Mouse (Mus musculus) adrenal gland, postnatal 36 days (tissue): ENCODE results near the gene Dok4. TPM values are rescaled to one million over a fixed set of nuclear protein-coding genes. Genes with fewer than 3 reads are reported as not detected.
"Not testable (repeated sequence)": the region's sequence is repeated elsewhere in the genome, so short reads cannot be mapped to it uniquely, and the experiment has no call there.

Experiments used
- DNase-seq, 2 experiments: peaks; one replicate each; pipeline ENCODE4 v3.0.0; 2021; ENCODE audit warnings: mixed read lengths in 1 of 2
- total RNA-seq, 2 experiments: library from RNA; stranded (reverse); gene quantifications; 2 replicates each; pipeline ENCODE4 v1.2.3; 2021

Gene Dok4
- total RNA-seq, 2 experiments from 2014 or later: 10.5 to 10.9 TPM

DNA sequence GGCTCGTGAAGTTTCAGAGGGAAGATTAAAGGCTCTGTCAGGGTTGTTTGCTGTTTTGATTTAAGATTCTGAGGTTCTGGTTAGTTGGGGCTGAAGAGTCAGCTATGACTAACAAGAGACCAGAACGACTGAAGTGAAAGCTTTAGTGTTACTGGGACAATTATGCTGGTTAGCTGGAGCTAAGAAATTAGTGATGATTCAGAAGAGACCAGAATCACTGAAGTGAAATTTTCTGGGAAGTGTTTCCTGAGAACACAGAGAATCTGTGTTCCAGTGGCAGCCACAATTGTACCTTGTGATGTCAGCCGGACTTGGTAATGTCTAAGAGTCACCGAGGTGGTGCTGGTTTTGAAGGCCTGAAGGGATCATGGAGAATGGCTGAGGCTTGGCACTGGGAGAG lies 4.6 kb upstream of the Dok4 start:
- DNase-seq: no peak

DNA sequence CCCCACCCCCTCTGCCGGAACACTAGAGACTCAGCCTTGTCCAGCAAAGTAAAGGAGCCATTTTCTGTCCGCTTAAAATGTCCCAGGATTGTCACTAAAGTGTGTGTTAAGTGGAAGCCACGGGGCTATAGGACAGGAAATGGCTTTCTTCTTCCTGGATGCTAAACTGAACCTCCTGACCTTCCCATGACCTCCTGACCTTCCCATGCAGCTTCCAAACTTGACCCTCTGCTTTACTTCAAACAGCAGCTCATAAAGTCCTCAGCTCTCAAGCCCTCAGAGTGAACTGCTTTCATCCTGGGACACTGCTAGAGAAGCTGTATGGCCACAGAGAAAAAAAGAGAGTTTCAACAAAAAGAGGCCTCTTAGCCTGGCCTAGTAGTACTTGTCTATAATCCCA lies 690 bp upstream of the Dok4 start:
- DNase-seq: no peak

DNA sequence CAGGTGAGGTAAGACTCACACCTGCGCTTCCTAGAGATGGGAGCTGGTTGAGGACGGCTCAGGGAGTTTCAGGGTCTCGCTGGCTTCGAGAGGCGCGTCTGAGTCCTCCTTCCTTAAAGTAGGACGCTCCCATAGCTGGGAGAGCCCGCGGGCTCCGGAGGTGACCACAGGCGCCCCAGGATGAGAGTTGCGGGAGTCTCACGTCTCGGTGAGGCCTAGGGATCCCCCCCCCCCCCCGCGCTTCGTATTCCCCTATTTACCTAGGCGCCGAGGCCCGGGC lies 319 bp downstream of the Dok4 start:
- DNase-seq: no peak

DNA sequence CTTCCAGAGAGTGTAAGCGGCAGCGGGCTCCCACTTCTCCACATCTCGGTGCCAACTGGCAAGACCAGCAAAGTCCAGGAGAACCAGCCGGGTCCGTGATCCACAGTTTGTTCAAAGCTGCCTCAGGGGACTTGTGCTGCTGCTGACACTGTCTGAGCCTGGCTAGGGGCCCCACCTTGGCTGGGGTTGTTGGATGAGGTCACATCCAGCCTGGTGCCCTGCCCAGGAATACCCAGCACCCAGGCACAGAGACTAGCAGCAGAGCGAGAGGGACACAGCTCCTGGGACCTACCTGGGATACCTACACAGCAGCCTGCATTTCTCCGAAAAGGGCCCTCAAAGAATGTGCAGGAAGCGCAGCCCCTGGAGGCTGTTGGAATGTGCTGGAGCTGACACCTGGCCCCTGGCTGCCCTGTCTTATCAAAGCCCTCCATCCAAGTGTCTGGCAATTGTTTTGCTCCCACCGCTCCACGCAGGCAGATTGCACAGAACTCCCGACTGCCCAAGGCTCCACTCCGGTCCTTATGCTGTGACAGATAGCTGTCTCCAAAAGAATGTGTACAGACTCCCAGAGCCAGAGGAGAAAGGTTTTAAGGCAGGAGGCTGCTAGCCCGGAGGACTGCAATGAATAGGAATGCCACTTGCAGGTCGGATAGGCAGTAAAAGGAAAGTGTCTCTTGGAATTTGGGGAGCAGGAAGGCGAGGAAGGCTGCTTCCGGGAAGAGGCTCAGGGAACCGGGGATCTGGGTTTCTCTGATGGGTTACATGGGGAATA lies 847 bp downstream of the Dok4 start:
- no peak for DNase-seq

DNA sequence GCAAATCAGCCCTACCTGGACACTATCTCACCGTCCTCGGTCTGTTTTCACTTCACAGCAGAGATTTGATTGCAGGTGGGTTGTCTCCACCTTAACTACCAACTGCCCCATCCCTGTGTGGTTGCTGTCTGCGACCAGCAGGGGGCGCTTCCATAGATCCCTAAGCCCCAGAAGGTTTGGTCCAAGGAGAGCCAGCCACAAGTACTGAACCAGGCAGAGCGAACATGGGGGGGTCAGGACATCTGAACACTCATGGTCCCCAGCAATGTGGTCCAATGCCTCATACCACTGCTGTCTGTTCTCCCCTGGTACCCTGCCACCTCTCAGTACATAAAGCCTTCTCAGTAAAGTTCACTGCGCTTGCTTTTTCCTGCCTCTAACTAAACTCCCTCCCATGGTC lies 1.8 kb downstream of the Dok4 start:
- DNase-seq: peak; percentile 78 to 83

DNA sequence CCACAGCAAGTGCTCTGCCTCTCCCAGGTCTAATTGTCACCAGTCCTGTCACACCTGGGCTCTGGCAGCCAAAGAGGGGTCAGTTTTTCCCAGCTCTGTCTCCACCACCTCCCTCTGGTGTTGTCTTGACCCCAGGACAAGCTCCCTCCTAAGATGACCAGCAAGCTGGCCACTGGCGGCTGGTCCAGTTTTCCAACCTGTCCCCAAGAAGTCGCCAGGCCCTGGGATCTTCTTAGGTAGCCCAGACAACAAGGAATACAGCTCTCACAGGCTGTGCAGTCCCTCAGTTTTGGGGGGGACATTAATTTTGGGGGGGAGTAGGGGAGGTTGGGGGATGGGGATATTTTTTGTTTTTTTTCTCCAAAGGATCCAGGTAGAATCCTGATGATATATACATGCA lies 3.6 kb downstream of the Dok4 start:
- no peak for DNase-seq

DNA sequence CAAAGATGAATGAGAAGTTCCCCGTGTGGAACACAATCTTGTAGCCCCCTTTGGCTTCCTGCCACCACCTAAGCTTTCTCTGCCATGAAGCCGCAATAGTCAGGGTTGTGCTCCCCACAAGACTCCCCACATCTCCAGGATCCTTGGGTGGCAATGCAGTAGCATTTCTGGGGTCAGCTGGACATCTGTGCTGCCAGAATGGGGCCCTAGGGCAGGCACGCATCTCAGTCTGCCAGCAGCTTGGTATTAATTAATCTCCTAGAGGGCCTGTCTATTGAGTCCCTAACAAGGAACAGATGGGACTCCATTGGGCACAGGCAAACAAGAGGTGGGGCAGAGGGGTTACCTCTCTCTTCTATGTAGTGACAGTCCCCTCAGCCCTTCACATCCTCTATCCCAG lies 4.0 kb downstream of the Dok4 start:
- no peak for DNase-seq

DNA sequence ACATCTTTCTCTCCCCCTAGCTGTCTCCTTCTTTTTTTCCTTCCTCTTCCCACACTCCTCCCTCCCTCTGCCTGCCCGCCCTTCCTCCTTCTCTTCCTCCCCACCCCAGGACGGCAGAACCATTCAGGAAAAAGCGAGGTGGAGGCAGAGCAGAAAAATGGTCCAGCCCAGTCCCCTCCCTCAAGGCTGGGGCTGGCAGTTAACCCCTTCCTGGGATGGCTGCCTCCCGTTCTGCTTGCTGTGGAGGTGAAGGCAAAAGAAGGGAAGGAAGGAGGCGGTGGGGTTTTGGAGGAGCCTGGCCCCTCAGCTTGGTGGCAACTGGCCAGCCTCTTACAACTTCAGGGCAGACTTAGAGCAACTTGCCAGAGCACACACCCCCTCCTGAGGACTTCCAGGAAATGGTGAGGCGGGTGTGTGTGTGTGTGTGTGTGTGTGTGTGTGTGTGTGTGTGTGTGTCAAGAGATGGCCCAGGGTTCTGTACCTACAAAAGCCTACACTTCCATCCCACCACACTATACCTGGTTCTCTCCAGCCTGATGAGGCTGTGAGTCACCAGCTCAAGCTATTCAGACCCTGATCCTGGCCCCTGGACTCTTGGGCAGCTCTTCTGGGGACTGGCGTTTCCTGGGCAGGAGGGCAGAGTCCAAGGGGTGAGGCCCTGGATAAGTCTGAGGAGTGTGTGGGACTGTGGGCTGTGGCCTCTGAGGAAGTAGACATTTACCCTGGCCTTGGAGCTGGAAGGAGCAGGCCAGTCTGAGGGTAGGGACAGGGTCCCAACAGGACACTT lies 4.8 kb downstream of the Dok4 start:
- DNase-seq: peak; percentile 57 to 67

DNA sequence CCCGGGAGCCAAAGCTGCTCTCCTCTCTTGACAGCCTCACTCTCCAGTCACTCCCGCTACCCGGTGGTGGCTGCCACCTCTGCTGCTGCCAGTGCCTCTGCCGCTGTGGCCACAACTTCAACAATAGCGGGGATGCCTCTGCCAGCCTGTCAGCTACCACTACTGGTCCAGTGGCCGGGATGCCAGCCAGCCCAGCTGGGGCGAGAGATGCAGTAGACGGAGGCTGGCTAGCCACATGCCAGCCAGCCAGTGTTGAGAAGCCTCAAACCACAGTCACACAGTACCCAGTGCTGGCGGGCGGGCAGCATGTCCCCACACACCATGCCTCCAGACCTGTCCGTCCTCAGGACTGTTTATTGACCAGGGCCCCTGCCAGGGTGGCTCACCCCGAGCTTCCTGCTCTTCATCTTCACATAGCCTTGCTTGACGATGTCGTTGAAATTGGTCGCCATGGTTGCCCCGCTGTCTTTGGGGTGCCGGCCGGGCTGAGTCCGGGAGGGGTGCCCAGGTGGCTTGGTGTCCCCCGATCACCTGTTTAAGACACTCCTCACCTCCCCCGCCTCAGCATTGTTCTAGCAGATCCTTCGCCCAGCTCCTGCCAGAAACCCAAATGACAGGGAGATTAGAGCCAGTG lies 5.5 kb downstream of the Dok4 start:
- no peak for DNase-seq

DNA sequence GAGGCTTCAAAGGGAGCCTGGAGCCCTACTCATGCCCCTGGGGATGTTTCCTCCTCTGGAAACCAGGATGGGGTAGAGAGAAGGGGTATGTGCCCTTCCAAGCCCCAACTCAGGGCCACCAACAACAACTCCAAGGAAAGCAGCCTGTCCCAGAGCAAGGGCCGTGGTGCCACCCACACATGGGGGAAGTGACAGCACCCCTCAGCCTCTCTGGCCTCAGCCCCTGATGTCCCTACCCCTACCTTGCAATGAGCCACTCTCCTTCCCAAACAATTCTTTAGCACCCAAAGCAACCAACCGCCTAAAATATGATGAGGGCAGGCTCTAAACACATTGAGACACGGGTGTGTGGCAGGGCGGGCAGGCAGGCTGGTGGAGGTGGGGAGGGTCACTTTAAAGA lies 6.1 kb downstream of the Dok4 start:
- DNase-seq: no peak

DNA sequence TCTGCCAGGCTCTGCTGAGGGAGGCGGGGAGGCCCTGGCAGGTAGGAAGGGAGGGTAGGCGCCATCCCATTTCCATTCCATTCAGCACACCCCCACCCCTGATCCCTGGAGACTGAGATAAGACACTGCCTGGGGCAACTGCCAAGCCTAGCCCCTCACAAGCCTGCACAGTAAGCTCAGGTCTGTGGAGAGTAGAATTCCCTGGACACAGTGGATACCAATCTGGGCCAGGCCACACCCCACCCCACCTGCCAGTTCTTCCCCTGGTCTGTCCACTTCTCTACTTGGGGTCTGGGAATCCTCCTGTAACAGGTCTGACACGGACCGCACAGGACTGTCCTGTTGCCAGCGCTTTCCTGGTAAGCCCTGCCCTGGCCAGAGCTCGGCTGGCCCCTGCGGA lies 7.0 kb downstream of the Dok4 start:
- no peak for DNase-seq

DNA sequence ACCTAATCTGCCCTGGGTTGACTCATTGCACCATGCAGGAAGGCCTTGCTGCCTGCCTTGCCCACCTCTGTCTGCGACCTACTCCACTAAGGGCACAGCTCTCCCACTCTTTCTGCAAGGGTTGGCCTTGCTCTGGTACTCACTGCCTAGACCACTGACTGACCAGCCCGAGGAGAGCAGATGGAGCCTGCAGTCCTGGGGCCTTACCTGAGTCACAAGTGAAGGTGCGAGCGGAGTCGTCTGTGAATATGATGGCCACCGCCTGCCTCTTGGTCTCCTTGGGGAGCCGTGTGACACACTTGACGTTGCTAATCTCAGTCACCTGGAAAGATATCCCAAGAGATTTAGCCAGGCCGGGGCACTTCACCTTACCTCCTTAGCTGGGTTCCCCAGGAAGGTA lies 9.2 kb downstream of the Dok4 start:
- no peak for DNase-seq

DNA sequence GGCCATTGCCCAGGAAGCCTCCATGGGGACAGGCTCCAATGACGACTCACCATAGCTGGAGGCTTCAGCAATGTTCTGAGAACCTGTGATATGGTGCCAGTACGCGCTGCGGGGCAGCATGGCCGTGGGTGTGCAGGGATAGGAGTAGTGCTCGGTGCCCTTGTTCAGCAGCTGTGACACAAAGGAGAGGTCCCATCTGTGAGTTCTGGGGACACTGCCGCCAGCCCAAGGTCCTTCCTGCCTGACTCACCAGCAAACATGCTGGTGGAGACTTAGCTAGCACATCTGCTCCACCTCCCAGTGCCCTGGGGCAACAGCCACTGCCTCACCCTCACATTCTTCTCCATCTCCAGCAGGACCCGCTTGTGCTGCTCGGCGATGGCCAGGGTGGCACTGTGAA lies 10.8 kb downstream of the Dok4 start:
- peak; percentile 76 to 84 for DNase-seq

DNA sequence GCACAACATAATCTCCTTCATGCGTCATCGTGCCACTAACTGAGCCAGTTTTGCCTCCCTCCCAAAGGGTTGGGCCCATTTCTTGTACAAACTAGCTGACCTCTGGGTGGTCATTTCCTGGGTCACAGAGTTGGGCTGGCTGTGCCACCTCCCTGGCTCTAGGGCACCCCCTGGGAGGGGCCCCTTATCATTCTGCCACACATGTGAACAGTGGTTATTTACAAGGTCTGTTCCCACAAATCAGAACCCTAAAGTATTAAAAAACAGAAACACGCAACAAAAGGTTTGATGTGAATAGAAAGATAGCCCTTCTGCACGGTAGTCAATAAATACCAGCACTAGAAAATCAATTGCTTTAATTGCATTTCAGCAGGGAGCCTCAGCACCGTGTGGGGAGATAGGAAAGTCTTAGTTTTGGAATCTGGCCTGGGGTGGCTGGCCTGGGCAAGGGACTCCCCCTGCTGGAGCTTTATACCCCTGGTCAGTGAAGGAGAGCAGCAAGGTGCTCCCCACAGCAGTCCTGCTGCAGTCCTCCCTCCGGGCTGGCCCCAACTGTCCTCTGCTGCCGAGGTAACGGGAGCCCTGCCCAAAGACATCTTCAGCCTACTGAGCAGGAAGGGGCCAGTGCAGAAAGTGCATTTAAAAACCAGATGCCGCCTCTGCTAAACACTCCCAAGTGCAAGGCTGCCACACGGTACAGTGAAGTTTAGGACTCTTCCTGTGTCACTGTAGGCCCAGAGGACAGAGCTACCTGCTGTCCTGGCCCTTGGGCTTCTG lies 12.0 kb downstream of the Dok4 start:
- no peak for DNase-seq

DNA sequence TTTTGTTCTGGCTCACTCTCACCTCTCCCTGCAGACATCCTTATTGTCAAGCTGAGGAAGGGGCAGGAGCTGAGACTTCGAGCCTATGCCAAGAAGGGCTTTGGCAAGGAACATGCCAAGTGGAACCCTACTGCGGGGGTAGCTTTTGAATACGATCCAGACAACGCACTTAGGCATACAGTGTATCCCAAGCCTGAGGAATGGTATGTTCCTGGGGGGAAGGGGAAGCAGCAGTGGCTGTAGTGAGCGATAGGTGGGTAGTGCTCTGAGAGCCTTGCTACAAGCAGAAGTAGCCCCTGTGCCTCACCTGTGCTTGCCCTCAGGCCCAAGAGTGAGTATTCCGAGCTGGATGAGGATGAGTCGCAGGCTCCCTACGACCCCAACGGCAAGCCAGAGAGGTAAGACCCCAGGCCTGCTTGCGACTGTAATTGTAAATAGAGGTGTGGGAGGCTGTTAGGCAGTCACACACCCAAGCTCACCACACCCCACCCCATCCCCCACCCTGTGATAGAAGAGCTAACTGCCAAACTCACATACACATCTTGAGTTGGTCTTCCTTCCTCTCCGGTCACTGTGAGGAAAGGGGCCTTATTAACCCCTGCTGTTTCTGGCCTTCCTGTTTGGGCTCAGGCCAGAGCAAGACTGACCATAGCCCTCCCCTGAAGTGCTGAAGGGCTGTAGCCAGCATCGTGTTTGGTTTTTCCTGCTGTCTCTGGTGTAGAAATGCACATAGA lies 13.5 kb downstream of the Dok4 start:
- no peak for DNase-seq

DNA sequence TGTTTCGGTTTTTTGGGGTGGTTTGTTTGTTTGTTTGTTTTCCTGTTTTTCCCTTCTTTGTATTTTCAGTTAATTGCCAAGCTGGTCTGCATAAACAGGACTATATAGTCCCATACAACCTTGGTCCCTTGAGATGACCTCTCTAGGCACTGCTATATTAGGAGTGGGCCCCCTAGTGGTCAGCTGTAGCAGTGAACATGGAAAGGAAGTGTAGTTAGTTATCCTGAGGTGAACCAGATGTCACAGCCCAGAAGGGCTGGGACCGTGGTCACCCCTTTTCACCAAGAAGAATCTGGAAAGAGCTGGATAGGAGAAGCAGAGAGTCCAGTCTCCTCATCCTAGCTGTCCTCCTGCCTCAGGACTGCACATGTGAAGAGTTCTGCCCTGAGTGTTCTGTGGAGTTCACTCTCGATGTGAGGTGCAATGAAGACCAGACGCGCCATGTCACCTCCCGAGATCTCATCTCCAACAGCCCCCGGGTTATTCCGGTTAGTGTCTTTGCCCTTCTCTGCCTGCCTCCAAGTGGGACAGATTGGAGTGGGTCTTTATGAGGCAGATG lies 14.7 kb downstream of the Dok4 start:
- DNase-seq: peak; percentile 67 to 84

DNA sequence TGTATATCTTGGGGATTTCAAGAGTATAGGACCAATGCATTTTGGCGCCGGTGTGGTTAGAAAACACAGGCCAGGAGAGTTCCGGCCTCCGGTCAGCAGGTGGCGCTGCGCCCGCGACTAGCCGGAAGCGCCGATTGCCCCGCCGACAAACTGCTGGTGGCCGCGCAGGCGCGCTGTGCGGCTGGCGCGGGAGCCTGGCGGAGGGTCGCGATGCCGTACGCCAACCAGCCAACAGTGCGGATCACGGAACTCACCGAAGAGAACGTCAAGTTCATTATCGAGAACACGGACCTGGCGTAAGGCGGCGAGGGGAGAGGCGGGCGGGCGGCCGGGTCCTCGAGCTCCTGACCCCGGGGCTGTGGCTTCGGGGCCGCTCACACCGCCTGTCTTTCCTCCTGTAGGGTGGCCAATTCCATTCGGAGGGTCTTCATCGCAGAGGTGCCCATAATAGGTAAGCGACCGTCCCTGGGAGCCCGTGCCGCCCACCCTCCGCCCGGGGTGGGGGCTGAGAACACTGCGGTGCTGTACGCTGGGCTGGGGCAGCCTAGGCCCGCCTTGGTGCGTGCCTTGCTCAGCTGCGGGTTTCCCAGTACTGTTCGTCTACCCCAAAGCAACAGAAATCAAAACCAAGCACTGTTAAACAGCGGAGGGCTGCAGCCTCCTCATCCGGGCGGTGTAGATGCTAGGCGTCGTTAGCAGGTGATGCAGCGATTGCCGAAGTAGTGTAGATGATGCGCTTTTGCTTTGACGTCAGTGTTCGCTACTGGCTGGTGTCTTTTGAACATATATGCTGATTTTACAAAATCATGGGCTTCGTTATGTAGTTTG lies 18.6 kb downstream of the Dok4 start, which contains the start of gene Polr2c:
Gene Polr2c, plus strand, starts transcription at position 105 of the 828 bp plus-strand sequence.
- DNase-seq: peak; percentile 92 to 95

DNA sequence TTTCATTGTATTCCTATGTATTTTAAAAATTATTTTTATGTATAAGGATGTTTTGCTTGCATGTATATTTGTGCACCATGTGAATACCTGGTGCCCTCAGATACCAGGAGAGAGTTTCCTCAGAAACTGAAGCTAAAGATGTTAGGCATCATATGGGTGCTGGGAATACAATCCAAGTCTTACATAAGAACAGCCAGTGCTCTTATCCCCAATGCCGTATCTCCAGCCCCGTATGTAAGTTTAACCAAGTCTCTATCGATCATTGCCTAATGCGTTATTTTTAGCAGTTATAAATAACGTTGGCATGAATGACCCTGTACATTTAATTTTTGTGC lies 19.2 kb downstream of the Dok4 start:
- no peak for DNase-seq

DNA sequence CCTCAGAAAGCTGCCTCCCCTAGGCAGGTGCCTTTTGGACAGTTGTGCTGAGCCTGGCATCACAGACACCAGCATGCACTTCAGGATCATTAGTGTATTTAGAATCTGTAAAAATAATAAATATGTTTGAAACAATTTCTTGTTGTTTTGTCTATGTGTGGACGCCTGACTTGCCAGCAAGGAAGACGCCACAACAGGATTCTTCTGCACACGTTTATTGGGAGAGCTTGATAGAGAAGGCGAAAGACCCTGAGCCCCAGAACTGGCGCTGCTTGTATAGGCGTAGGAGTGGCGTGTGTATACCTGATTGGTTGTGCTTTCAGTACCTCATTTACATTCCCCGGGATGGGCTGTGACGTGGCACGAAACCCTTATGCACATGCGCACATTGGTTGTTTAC lies 21.4 kb downstream of the Dok4 start:
- DNase-seq: not testable (repeated sequence)

DNA sequence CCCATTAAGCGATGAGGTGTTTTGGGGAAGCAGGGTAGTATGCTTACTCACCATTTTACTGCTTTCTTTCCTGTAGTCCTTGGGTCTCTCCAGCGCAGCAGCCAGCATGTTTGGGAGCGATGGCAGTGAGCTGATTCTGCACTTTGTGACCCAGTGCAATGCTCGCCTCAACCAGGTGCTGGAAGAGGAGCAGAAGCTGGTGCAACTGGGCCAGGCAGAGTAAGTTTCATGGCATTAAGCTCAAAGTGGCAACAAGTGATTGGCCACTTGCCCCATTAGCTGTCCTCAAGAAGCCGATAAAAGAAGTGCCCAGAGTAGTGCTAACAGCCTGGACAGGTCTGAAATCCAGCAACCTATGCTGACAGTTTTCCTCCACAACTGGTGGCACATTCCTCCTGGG lies 26.1 kb downstream of the Dok4 start:
- no peak for DNase-seq

DNA sequence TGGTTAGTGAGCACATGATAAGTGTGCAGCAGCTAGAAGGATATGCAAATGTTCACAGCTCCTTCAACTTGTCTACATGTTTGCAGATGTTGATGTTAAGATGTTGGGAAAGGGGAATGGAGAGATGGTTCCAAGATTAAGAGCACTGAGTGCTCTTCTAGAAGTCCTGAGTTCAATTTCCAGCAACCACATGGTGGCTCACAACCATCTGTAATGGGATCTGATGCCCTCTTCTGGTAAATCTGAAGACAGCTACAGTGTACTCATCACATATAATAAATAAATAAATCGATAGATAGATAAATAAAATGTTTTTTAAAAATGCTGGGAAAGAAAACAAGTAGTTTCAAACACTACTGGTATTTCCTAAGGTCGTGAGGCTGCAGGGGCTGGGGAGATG lies 34.9 kb downstream of the Dok4 start:
- DNase-seq: no peak
